Mouse (Mus musculus): Measurements from ENCODE around the gene Dhfr. TPM values are rescaled to one million over a fixed set of nuclear protein-coding genes. Genes with fewer than 3 reads are reported as not detected.

Gene Dhfr
- total and polyA plus RNA-seq, 3 experiments = 13.6 to 47.0 (median 23.8) TPM

GRCm38 (mm10) chr13:92353956-92354355, 570 bp upstream of the Dhfr start:
- H3K36me3 ChIP-seq (replicated peaks in 1 of 2; ENCODE audit: control insufficient read depth in 1 of 2, insufficient read depth in 1 of 2, low read length in 1 of 2) = peaks cover 12 to 45% of the 10 kb centered on the region in 2 experiments
- dilution Hi-C loops (cut with MboI; ENCODE audit: extremely low pct_ligation_motif_present, extremely low pct_unique_long_range_greater_than_20kb, low sequenced_read_pairs) = no loop called here

DNA sequence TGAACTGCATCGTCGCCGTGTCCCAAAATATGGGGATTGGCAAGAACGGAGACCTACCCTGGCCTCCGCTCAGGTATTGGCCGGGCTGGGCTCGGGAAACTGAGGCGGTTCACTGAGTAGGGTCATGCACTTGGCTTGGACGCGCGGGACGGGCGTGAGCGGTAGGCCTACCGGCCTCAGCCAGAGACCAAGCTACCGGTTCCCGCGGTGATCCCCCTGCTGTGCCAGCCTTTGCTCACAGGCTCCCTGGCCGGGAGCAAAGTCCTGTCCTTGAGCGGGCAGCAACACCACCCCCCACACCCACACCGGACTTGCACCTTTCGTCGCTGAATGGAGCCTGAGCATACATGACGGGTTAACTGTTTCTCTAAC, 732 bp downstream of the Dhfr start:
- Histone ChIP-seq H3K4me2 (ENCODE audit: insufficient read depth, low read depth, poor library complexity, severe bottlenecking) (peak overlapping the region; percentile 74), H3K79me2 (replicated peaks; ENCODE audit: control insufficient read depth, extremely low read depth, insufficient read depth, poor library complexity, severe bottlenecking) (peaks cover 7% of the 10 kb centered on the region), H3K27ac (ENCODE audit: insufficient read depth, low read depth) (peak overlapping the region; percentile 26; the same call in 1 of the 2 replicates), H3K9ac (ENCODE audit: insufficient read depth, low read depth) (peak overlapping the region; percentile 74), H3K4me3 (replicated peaks in 1 of 3; ENCODE audit: low read depth in 2 of 3, low read length in 2 of 3, poor library complexity in 1 of 3) (peak overlapping the region; percentile 65 to 76 (median 75)), H3K4me1 (ENCODE audit: control insufficient read depth in 1 of 2, insufficient read depth in 2 of 2) (peaks cover 14 to 47% of the 10 kb centered on the region in 2 experiments), H3K36me3 (replicated peaks in 1 of 2; ENCODE audit: control insufficient read depth in 1 of 2, insufficient read depth in 1 of 2, low read length in 1 of 2) (peaks cover 17 to 50% of the 10 kb centered on the region in 2 experiments), H3K9me3 (replicated peaks; ENCODE audit: low read length) (no peaks in the 10 kb centered on the region), H3K27me3 (replicated peaks) (no peaks in the 10 kb centered on the region)
- 0 out of 2 replicates have a peak, but pooled peaks have one; percentile 18 for TF ChIP-seq HCFC1 (IDR thresholded peaks at IDR 0.05; ENCODE audit: low read depth, low read length)
- no peak for TF ChIP-seq ZC3H11A (IDR thresholded peaks at IDR 0.05; ENCODE audit: low read depth, low read length)
- no peak for TF ChIP-seq TCF12 (IDR thresholded peaks at IDR 0.05; ENCODE audit: low read depth, low read length)
- 0 out of 2 replicates have a peak, but pooled peaks have one; percentile 6 for TF ChIP-seq KAT2A (IDR thresholded peaks at IDR 0.05; ENCODE audit: insufficient replicate concordance, low read length)
- peak; percentile 68; the same call in 1 of the 2 replicates for TF ChIP-seq CHD1 (IDR thresholded peaks at IDR 0.05; ENCODE audit: low read depth, low read length)
- no peak; the same call in 1 of the 2 replicates for TF ChIP-seq SIN3A (IDR thresholded peaks at IDR 0.05; ENCODE audit: low read length)
- TF ChIP-seq MYC (IDR thresholded peaks at IDR 0.05; ENCODE audit: low read depth, low read length) = peak; percentile 68; the same call in 1 of the 2 replicates
- TF ChIP-seq MXI1 (IDR thresholded peaks at IDR 0.05; ENCODE audit: low read depth, low read length) = peak; percentile 13
- no peak for TF ChIP-seq MAX (IDR thresholded peaks at IDR 0.05; ENCODE audit: low read length)
- TF ChIP-seq ZMIZ1 (IDR thresholded peaks at IDR 0.05; ENCODE audit: low read depth, low read length) = peak; percentile 9; the same call in 1 of the 2 replicates
- TF ChIP-seq BHLHE40 (IDR thresholded peaks at IDR 0.05; ENCODE audit: low read depth, low read length) = no peak
- DNase-seq (ENCODE audit: extremely low read depth) = no peak
- in situ Hi-C loops (cut with MboI; ENCODE audit: low pct_ligation_motif_present, low pct_unique_long_range_greater_than_20kb, low sequenced_read_pairs) (loop anchor here (10.0 to 25.0 kb wide), 2 partner anchors 130 to 382 kb away; partner anchors contain the start of gene Fam151b), dilution Hi-C loops (cut with MboI; ENCODE audit: extremely low pct_ligation_motif_present, extremely low pct_unique_long_range_greater_than_20kb, low sequenced_read_pairs) (no loop called here)

More at GRCm38 (mm10) chr13:92353956-92354355, 570 bp upstream of the Dhfr start:
- Histone ChIP-seq H3K9ac (ENCODE audit: insufficient read depth, low read depth) (peak overlapping the region; percentile 75), H3K9me3 (replicated peaks; ENCODE audit: low read length) (no peaks in the 10 kb centered on the region), H3K27me3 (replicated peaks) (no peaks in the 10 kb centered on the region), H3K79me2 (replicated peaks; ENCODE audit: control insufficient read depth, extremely low read depth, insufficient read depth, poor library complexity, severe bottlenecking) (peaks cover 7% of the 10 kb centered on the region), H3K27ac (ENCODE audit: insufficient read depth, low read depth) (peak overlapping the region; percentile 54; the same call in 1 of the 2 replicates), H3K4me2 (ENCODE audit: insufficient read depth, low read depth, poor library complexity, severe bottlenecking) (peak overlapping the region; percentile 74), H3K4me3 (replicated peaks in 1 of 3; ENCODE audit: low read depth in 2 of 3, low read length in 2 of 3, poor library complexity in 1 of 3) (peak overlapping the region; percentile 61 to 75 (median 65)), H3K4me1 (ENCODE audit: control insufficient read depth in 1 of 2, insufficient read depth in 2 of 2) (peaks cover 14 to 50% of the 10 kb centered on the region in 2 experiments)
- DNase-seq (ENCODE audit: extremely low read depth) = peak; percentile 33
- in situ Hi-C loops (cut with MboI; ENCODE audit: low pct_ligation_motif_present, low pct_unique_long_range_greater_than_20kb, low sequenced_read_pairs) = loop anchor here (10.0 to 25.0 kb wide), 2 partner anchors 131 to 383 kb away; partner anchors contain the start of gene Fam151b
- TF ChIP-seq MYC (IDR thresholded peaks at IDR 0.05; ENCODE audit: low read depth, low read length) (0 out of 2 replicates have a peak, but pooled peaks have one; percentile 68), SIN3A (IDR thresholded peaks at IDR 0.05; ENCODE audit: low read length) (peak; percentile 78; the same call in 1 of the 2 replicates), MXI1 (IDR thresholded peaks at IDR 0.05; ENCODE audit: low read depth, low read length) (0 out of 2 replicates have a peak, but pooled peaks have one; percentile 59), MAX (IDR thresholded peaks at IDR 0.05; ENCODE audit: low read length) (peak; percentile 78), E2F4 (IDR thresholded peaks at IDR 0.05; ENCODE audit: insufficient replicate concordance, low read depth, low read length) (no peak), NRF1 (IDR thresholded peaks at IDR 0.05; ENCODE audit: low read depth, low read length) (no peak), ELF1 (IDR thresholded peaks at IDR 0.05; ENCODE audit: low read depth, low read length) (peak; percentile 36; the same call in 1 of the 2 replicates), IRF4 (IDR thresholded peaks at IDR 0.05; ENCODE audit: low read depth, low read length) (0 out of 2 replicates have a peak, but pooled peaks have one; percentile 22)

Data from CH12.LX (cell line).